Mouse (Mus musculus) c-Kit-positive CD71-positive TER-119-positive erythroid progenitor cells, embryonic 14.5 days (primary cell): ENCODE data around the gene Abhd17a.
"Not testable (repeated sequence)": the region's sequence is repeated elsewhere in the genome, so short reads cannot be mapped to it uniquely, and the experiment has no call there.

Experiments
- DNase-seq: peaks from one replicate; pipeline ENCODE4 v3.0.0-alpha.2; 2013; ENCODE audit warnings: low spot score

The Abhd17a gene

DNA sequence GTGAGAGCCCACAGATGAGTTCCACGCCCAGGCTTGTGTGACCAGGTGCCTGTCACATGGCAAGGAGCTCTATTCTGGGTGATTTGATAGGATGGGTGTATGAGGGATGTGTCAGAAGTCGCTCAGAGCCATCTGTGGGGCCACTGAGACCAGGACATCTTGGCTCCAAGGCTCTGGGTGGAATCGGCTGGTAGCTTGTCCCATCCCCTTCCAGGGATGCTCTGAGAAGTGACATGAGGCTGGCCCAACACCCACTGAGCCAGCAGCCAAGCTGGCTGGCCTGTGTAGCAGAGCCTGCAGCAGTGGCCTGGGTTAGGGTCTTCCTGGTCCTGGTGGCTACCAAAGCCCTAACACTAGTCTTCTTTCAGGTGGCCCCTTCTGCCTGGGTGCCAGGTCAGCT, 18.3 kb upstream of the Abhd17a start:
- DNase-seq, result no peak

DNA sequence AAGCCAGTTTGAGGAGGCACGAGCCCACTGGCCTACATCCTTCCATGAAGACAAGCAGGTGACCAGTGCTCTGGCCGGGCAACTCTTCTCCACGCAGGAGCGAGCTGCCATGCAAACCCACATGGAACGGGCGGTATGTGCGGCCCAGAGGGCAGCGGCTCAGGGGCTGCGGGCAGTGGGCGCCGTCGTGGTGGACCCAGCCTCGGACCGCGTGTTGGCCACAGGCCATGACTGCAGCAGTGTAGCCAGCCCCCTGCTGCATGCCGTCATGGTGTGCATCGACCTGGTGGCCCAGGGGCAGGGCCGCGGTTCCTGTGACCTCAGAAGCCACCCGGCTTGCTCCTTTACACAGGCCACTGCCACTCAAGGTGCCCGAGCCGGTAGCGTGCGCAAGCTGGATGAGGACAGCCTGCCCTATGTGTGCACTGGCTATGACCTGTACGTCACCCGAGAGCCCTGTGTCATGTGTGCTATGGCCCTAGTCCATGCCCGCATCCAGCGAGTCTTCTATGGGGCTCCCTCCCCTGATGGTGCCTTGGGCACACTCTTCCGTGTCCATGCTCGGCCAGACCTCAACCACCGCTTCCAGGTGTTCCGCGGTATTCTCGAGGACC, 16.7 kb upstream of the Abhd17a start:
- DNase-seq, result no peak

DNA sequence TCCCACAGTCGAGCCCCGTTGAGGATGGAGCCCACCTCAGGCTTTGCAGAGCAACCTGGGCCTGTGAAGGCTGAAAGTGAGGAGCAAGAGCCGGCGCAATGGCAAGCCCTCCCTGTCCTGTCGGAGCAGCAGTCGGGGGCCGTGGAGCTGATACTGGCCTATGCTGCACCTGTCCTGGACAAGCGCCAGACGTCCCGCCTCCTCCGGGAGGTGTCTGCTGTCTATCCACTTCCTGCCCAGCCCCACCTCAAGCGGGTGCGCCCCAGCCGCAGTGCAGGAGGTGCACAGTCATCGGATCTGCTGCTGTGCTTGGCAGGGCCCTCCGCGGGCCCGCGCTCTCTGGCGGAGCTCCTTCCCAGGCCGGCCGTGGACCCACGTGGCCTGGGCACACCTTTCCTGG, 16.2 kb upstream of the Abhd17a start:
- DNase-seq, result no peak

DNA sequence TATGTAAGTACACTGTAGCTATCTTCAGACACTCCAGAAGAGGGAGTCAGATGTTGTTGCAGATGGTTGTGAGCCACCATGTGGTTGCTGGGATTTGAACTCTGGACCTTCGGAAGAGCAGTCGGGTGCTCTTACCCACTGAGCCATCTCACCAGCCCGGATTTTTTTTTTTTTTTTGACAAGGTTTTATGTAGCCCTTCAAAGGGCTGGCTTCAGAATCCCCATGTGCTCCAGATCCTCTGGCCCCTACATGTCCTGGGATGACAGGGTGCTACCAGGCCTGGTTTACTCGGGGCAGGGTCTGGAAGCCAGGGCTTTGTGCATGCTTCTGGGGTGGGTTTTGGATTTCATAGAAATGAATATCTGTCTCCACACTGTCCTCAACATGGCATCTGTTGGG, 15.6 kb upstream of the Abhd17a start, which contains the start of gene Gm49322:
Gene Gm49322 (plus strand): TSS at position 301 of the 400 bp plus-strand sequence.
- not testable (repeated sequence) for DNase-seq

DNA sequence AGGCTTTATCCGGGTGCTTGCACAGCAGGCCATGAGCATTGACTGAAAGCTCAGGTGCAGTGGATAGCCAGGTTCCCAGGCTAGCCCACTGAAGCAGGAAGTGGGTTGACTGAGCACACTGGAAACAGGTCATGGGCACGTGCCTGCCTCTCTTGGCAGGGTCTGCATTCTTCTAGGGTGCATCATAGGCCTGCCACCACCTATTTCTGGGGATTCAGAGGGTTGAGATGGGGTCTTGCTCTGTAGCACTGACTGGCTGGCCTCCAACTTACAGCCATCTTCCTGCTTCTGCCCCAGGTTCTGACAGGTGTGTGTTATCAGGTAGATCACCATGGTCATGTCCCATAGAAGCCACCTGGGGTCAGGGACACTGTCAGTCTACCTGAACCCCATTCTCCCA, 14.8 kb upstream of the Abhd17a start:
- DNase-seq, result no peak

DNA sequence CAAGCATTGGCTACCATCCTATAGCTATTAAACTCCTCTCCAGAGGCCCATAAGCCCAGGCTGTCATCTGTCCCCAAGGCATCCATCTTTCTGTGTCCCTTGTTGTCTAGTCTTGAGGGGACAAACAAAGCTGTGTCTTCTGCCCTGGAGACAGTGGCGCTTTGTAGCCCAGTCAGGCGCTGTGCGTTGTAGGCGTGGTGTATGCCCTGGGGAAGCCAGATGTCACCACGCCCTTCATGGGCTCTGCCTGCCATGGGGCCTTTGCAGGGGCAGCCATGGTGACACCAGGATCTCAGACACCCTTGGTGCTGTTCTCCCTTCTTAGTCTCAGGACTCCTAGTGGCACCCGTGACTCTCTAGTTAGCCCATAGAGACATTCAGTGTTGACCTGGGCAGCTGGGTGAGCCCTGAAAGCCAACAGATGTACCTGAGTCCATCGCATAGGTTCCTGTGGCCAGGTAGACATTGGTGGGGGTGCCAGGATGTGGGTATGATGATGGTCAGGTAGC, 13.9 kb upstream of the Abhd17a start:
- DNase-seq, result peak; percentile 84

DNA sequence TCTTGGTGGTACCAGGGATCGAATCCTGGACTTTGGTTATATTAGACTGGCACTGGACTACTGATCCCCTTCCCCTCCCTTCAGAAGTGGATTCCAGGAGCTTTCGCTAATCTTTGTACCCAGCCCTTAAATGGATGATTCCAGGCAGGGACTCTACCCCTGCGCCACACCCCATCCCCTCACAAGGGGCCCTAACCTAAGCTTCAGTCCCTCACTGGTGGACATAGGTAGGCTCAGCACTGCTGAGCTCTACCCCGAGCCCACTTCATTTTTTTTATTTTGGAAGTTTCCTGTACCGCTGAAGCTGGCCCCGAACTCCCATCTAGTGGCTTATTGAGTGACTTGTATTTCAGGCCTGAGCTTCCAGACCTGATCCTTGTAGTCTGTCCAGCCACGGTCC, 13.2 kb upstream of the Abhd17a start:
- DNase-seq, result no peak

DNA sequence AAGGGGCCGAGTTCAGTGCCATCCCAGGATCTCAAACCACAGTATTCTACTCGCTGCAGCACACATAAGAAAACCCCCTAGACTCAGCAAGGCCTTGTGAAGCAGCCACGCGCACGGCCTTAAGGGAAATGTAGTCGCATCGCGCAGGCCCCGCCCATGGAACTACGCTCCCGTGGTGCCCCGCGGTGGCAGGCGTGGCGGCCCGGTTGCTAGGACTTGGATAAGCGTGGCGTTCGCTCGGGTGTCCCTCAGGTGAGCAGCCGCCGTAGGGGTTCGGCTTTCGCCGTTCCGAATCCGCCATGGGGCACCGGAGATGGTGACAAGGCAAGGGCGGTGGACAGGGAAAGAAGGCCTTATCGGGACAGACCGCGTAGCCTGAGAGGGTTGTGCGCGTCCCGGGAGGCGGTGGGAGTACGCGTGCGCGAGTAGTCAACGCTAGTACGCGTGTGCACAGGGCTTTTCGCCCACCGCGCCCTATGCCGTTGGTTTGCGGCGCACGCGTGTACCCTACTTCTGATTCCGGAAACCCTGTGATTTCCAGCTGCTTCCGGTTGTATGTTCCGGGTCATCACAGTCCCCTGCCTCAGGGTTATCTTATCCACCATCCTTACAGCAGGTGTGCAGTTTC, 12.7 kb upstream of the Abhd17a start, which contains the start of the genes Scamp4 and Adat3:
Gene Scamp4 (plus strand): TSS at position 175 of the 628 bp plus-strand sequence.
Gene Adat3 (plus strand): TSS at position 183 of the 628 bp plus-strand sequence.
- DNase-seq, result peak; percentile 93

DNA sequence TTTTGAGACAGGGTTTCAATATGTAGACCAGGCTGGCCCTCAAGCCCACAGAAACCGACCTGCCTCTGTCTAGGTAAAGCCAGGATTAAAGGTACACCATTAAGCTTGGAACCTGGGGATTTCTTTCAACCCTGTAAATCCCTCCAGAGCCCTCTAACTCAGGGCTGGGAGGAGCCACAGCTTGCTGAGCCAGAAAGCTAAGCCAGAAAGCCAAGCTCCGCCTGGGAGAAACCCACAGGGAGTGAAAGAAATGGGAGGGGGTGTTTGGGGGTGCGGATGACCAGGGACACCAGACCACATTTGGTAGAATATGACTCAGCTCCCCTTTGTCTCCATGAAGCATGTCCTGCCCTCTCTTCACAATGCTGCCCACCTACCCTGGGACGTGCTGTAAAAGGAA, 6.2 kb upstream of the Abhd17a start:
- no peak for DNase-seq

DNA sequence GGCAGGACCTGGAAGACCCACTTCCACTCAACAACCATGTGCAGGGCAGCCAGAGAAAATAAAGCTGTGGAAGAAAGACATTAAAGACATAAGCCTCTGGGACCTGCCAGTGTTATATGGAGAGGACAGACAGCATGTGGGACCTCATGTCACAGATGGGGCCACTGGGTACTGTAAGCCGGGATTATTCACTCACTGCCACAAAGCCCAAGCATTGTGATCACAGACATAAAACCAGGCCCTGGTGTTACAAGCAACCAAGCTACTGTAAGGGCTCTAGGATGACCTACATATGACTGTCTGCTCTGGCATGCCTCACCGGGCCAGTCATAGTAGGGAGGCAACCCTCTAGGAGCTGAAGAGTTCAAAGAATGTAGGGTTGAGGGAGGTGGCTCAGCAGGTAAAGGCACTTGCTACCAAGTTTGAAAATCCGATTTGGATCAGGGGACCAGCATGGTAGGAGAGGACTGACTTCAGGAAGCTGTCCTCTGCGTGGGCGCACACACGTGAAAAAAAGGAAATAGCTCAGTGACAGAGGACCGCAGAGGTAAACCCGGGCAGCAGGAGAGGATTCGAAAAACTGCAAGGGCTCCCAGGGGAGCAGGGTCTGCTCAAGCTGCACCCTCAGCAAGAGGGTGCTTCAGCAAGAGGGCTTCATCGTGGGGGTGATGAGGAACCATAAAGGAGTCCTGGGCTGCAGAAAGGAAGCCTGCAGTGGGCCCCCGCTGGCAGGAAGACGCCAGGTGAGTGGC, 838 bp downstream of the Abhd17a start:
- peak; percentile 21 for DNase-seq

DNA sequence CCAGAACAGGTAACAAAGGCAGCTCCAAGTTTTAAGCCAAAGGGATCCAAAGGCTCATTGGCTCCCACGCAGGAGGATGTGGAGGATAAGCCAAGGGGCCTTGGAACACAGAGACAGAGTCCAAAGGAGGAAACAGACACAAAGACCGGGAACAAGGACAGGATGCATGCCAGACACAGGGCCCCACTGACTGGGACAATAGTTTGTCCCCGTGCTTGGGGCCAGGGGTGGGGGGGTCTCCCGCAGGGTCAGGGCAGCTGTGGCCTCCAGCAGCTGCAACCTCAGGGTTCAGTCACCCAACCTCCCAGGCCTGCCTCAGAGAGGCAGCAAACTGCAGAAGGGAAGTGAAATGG, 2.9 kb downstream of the Abhd17a start:
- no peak for DNase-seq

DNA sequence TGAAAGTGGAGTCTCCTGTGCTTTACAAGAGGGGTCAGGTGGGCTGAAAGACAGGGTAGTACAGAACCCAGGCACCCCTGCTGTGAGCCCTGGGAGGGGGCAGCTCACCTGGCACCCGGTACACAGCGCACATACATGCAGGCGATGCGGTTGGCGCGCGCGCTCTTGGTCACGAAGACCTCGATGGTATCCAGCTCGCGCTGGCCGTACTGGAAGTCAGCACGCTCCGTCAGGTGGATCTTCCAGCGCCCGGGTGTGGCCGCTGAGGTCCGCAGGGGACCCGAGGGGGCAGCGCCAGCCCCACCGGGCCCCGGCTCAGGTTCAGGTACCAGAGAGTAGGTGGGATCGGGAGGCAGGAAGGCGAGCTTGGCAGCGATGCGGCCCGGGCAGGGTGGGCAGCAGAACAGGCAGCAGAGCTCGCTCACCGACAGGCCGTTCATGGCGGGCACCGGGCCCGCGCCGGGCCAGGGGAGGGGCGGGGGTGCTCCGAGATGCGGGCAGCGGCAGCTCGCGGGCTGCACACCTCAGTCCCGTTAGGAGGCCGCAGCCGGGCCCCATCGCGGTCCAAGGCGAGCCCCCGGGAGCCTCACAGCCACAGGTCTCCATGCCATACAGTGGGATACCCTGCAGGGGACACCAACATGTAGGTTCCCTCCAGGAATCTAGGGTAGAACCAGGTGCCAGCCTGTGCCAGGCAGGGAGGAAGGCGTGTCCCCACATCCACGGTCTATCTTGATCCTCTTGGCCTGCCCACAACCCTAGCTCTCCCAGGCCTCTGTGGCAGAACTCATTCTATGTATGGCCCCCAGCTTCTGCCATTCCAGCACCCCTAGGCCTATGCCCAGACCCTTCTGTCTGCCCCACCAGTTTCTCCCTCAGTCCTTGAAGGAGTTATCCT, 3.5 kb downstream of the Abhd17a start:
- DNase-seq, result no peak

DNA sequence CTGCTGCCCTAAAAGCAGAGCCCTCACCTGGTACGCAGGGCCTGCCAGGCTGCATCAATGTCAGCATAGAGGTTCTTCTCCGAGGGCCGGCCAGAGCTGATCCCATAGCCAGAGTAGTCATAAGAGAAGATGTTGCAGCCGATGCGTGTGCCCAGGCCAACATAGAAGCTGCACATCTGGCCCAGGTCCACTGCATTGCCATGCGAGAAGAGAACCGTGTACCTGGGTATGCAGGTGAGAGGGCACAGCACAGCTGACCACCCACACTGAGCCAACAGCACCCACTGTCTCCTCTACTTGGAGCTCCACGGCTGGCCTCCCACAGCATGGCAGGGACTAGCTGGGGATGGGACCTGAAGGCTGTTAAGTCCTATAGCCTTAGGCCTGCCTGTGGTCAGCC, 4.6 kb downstream of the Abhd17a start:
- DNase-seq, result no peak

DNA sequence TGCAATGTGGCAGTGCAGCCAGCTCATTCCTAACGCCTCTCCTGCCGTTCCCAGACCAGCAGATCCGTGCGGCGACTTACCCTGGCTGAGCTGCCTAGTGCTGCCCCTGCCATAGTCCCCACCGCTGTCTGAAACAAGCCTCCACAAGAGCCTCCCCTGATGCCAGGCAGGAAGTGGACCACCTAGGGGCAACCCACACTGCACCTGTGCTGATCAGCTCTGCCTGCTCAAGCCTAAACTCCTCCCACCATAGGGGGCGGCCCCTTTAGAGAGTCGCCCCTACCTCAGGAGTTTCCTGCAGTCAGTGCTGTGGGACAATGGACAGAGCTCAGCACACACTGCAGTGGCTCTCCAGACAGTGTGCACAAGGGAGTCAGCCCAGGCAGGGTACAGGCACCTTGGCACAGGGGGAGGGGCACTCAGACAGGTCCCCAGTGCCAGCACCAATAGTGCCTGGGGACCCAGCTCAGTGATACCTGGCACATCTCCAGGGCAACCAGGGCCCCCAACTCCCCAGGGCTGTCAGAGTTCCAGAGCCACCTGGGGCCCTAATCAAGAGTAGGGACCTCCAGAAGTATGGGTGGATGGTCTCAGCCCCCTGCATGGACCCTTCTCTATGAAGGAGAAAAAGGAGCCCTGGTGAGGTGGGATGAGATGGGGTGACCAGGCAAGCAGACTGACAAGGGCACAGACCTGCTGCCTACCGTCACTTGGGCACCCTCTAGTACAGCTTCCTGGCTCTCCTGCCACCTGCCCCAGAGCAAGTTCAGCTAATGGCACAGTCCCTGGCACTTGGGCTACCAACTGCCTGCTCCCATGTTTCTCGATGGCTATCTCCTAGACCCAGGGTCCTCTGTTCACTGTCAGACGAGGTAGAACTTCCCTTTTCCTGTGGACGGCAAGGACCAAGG, 5.2 kb downstream of the Abhd17a start:
- DNase-seq, result no peak

DNA sequence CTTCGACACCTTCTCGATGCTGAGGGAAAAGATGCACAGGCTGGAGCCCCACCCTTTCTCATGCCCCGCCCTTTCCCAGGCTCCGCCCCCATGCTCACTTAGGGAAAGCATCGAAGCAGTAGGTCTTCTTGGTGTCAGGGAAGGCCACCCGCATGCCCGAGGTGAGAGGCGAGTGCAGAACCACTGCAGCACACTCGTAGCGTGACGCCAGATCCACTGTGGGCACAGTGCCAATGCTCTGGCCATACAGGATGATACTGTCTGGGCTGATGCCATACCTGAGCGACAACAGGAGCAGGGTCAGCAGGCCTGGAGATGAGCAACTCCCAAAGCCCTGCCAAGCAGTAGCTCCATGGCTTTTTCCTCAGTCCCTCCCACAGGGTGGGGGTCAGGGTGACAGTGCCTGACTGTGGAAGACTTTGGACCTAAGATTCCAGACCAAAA, 6.1 kb downstream of the Abhd17a start:
- peak; percentile 28 for DNase-seq

DNA sequence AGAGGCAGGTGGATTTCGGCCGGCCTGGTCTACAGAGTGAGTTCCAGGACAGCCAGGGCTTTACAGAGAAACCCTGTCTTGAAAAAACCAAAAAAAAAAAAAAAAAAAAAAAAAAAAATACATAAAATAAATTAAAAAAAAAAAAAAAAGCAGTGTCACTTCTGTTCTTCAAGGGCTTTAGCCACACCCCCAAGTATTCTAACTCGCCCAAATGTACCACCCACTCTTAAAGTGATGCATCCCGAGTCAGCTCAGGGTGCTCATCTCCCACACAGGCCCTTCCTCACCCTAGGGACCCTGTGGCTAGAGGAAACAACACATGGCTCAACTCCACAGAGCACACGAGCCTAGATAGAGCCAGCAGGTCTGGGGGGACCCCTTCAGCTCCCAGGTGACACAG, 7.1 kb downstream of the Abhd17a start:
- DNase-seq, result no peak

DNA sequence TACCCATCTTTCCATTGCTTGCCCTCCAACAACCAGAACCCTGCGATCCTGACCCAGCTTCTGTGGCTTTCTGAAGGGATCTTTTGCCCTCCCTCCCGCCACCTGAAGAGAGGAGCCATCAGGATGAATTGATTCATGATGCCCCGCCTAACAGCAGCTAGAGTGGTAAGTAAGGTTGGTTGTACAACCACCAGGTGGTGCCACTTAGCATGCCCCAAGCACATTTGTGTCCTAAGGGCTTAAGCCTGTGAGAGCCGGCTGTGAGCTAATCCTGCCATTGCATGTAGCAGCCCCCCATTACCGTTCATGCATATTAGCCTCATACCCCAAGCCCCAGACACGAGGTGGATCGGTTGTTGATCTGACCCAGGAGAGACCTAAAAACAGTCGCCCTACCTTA, 11.2 kb downstream of the Abhd17a start:
- DNase-seq, result peak; percentile 91

DNA sequence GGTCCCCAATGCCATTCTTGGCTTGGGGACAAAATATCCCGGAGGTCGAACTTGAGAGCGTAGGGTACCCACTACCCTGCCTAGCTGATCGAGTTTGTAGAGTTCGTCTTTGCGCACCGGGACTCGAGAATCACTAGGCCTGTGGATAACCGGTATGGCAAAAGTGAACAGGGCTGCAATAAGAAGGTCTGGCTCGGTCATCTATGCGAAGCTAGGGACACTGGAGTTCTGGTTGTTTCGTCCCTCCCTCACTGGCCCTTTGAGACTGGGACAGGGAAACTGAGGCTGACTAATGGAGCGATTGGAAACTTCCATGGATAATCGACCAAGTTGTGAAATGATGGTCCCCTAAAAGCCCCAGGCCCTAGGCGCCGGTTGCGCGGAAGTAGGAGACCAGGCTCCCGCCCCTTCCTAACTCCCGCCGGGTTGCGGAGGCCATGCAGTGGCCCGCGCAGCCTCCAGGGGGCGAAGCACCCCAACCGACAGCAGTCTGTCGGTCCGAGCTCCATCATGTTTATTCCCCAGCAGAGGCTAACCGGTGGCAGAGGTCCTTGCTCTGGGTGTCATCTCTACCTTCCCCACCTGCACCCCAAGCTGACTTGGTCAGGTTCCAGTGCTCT, 11.9 kb downstream of the Abhd17a start:
- peak; percentile 87 for DNase-seq

DNA sequence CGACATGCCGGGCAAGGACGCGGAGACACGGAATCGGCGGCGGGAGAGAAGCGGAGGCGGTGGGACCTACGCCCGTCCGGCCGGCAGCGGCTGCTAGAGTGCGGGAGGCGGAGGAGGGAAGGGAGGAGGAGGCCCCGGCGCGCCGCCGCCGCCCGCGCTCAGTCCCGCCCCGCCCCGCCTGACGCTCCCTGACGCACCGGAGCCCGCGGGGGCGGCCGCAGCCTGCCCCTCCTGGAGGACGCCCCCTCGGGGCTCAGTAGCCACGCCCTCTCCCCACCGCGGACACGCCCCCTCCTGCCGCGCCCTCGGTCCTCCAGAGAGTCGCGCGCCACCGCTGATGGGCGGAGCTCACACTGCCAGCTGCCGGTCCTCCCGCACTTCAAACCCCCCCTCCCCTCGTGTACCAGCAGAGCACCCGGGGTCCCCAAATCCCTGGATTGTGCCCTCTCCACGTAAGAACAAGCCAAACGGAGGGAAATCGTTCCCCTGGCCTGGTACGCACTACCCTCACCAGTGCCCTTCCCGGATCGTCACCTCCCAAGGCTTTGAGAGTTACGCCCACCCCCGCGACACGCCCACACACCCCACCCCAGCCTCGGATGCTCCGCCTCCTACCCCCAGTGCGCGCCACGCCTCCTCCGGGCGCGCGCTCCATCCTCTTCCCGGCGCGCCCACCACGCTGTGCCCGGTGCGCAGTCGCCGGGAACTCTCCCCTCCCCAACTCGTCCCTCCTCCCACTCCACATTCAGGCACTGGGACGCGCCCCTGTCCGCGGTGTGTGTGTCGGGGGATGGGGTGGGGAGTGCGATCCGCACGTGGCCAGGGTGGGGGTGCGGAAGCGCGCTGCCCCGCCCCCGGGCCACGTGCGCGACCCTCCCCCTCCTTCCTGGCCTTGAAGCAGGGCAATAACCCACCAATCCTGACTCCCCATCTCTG, 12.7 kb downstream of the Abhd17a start, which contains the start of gene Klf16:
Gene Klf16 (minus strand): TSS at position 127 of the 936 bp plus-strand sequence.
- DNase-seq, result peak; percentile 98
